Mouse (Mus musculus) adrenal gland, postnatal 10 days (tissue): ENCODE data around the gene Bglap2. TPM values are rescaled to one million over a fixed set of nuclear protein-coding genes. Genes with fewer than 3 reads are reported as not detected.
"Not testable (repeated sequence)": the region's sequence is repeated elsewhere in the genome, so short reads cannot be mapped to it uniquely, and the experiment has no call there.

ENCODE experiments used
- DNase-seq: peaks from one replicate; pipeline ENCODE4 v3.0.0; 2021; ENCODE audit warnings: mixed read lengths
- total RNA-seq, 2 experiments: library from RNA; stranded (reverse); gene quantifications; 2 replicates each; pipeline ENCODE4 v1.2.3; 2021

Gene Bglap2
- total RNA-seq, 2 experiments from 2014 or later, result 24.0 TPM; not detected in 1

- DNase-seq, result no peak
Measured at GRCm38 (mm10) chr3:88393776-88394375, 15.4 kb upstream of the Bglap2 start.

DNA sequence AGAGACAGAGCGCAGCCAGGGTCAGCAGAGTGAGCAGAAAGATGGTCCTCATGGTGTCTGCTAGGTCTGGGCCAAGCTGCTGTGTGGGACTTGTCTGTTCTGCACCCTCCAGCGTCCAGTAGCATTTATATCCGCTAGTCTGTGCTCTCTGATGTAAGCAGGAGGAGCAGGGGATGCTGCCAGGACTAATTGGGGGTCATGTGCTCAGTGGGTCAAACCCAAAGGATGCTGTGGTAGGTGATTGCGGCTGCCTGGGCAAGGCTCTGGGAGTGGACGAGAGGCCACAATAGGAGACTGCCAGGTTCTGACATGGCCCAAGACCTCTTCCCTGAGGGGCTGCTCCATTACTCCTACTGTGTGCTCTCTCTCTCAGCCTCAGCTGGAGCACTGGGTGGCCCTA lies 5.9 kb upstream of the Bglap2 start, which contains the start of gene Bglap:
TSS of gene Bglap (minus strand) at position 101 of the 400 bp plus-strand sequence.
- DNase-seq, result no peak

DNA sequence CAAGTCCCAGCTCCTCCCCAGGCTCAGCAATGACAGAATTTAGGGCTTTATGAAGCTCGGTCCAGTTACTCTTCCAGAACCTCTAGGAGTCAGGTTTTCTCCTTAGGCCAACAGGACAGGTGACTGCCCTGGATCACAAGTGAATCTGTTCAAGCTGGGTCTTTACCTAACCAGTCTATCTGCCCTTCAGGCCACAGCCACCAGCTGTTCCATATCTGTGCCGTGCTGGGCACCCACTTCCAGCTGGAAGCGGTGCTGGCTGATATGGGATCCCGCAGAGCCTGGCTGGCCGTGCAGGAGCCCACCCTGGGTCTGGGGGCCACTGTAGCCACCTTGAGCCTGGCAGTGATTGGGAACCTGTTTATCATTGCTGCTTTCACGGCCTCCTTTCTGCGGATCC lies 3.9 kb upstream of the Bglap2 start:
- DNase-seq, result not testable (repeated sequence)

GRCm38 (mm10) chr3:88381389-88382315 lies 3.2 kb upstream of the Bglap2 start:
- DNase-seq, result peak; percentile 51

DNA sequence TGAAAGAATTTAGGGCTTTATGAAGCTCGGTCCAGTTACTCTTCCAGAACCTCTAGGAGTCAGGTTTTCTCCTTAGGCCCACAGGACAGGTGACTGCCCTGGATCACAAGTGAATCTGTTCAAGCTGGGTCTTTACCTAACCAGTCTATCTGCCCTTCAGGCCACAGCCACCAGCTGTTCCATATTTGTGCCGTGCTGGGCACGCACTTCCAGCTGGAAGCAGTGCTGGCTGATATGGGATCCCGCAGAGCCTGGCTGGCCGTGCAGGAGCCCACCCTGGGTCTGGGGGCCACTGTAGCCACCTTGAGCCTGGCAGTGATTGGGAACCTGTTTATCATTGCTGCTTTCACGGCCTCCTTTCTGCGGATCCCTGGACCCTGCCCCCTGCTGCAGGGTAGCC lies 1.9 kb downstream of the Bglap2 start:
- not testable (repeated sequence) for DNase-seq

- DNase-seq, result peak; percentile 4
Measured at GRCm38 (mm10) chr3:88375750-88376626, 2.5 kb downstream of the Bglap2 start.

- not testable (repeated sequence) for DNase-seq
Measured at GRCm38 (mm10) chr3:88372643-88373042, 5.9 kb downstream of the Bglap2 start, which contains the start of gene Bglap3. TSS of gene Bglap3 (minus strand) at chr3:88372743.

- DNase-seq, result not testable (repeated sequence)
Measured at GRCm38 (mm10) chr3:88368511-88368910, 10.0 kb downstream of the Bglap2 start.

- DNase-seq, result not testable (repeated sequence)
Measured at GRCm38 (mm10) chr3:88367517-88367916, 11.0 kb downstream of the Bglap2 start.

DNA sequence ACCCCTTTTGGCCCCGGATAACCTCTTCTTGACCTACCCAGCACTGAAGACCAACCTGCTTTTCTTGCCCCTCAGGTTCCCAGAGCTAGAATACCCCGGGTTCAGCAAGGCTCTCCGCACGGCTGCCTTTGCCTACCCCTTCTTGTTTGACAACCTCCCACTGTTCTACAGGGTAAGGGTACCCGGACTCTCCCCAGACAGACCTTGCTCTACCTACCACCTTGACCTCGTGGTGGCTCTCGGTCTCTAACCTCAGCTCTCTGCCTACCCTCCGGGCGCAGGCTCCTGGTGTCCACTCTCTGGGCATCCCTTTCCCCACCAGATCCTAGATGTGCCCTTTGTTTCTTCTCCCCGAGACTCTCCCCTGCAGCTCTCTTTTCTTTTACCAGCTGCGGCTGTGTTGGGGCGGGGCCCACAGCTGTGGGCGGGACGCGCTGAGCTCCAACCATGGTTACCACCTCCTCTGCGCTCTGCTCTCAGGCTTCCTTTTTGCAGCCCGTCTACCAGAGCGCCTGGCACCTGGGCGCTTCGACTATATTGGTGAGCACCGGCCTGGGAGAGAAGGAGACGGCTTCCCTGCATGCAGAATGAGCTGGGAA lies 11.6 kb downstream of the Bglap2 start:
- peak; percentile 71 for DNase-seq

GRCm38 (mm10) chr3:88365705-88366361 lies 12.7 kb downstream of the Bglap2 start:
- DNase-seq, result no peak

DNA sequence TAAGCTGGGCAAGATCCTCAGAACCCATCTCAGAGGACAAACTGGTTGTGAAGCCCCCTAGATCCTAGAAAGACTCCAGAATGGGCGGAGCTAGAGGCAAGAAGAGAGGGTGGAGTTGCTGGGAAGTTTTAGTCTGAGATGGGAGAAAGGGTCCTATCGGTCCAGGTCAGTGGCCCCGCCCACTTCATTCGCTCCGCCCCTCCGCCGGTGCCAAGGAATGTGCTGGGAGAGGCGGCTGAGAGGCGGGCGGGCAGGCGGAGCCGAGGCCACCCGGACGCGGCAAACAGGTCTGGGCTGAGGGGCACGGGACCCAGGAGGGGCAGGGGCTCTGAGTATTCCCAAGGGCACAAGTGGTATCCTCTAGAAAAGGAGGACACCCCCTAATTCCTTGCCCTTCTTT lies 14.2 kb downstream of the Bglap2 start, which contains the start of gene Paqr6:
TSS of gene Paqr6 (plus strand) at position 248 of the 400 bp plus-strand sequence.
- peak; percentile 82 for DNase-seq

DNA sequence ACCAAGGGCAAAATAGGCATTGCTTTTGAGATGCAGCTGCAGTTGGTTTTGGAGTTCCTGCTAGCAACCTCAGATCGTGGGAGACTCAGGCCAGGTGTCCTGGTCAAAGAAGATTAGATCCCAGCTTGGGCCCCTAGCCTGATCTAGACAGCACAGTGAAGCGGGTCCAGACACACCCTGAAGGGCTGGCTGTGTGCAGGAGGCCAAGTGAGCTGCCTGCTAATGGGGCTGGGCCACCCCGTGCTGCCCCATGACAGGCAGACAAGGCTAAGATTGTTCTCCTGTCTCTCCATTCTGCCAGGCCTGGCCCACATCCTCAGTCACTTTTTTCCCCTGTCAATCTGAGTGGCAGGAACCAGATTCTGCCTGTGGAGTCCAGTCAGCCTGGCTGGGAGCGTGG lies 14.8 kb downstream of the Bglap2 start:
- DNase-seq, result no peak

DNA sequence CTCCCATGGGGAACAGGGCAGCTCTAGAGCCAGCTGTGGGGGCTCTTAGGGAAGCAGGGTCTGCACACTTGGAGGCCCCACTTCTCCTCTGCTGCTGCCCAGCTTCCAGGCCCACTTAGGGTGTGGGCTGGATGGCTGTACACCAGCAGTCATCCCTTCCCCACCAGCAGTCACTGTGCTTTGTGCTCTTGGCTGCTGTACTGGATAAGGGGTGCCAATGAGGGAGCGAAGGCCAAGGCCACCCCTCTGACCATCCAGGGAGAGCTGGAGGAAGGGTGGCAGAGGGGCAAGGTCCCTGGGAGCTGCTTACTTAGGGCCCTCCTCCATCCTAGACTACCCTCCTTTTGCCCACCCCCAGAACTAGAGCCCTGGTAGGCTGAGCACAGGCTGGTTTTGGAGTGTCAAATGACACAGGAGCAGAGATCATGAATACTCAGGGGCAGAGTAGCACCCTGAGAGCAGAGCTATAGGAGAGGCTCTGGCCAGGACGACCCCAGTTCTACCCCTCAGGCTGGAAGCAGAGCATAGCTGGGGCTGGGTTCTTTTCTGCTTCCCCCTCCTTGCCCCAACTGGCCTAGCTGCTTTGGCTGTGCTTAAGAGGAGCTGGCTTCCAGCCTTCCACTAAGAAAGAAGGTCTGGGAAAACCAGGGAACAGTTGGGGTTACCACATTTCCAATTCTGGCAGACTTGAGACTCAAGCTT lies 16.7 kb downstream of the Bglap2 start:
- DNase-seq, result no peak

DNA sequence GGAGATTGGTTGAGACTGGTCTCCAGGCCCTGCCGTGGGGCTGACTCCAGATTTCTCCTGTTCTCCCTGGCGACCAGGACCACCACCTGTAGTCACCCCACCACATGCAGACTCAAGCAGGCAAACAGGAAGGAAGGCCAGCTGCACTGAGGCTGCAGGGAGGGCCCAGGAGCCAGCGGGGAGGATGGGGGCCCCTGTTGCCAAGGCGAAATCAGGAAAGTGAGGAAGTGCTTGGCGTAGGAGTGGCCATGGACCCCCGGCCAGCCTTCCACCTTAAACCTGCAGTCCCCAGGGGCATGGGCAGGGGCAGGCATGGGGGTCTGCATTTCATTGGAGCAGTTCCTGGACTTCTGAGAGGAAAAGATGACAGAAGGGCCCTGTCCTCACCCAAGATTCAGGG lies 17.4 kb downstream of the Bglap2 start:
- DNase-seq, result no peak

DNA sequence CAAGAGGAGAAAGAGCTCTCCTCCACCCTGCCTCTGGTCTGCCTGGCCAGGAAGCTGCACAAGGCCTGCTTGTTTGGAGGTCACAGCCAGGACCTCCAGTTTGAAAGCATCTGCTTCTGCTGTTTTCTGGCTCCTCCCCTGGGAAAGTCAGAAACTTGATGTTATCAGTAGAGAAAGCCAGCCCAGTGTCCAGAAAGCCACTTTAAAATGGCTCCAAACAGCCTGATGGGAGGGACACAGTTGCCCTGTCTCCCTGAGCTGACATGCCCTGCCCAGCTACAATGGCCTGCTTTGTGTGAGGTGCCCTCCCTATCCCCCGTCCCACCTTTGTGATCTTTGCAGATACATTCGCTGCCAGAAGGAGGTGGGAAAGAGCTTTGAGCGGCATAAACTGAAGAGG lies 18.5 kb downstream of the Bglap2 start:
- no peak for DNase-seq

DNA sequence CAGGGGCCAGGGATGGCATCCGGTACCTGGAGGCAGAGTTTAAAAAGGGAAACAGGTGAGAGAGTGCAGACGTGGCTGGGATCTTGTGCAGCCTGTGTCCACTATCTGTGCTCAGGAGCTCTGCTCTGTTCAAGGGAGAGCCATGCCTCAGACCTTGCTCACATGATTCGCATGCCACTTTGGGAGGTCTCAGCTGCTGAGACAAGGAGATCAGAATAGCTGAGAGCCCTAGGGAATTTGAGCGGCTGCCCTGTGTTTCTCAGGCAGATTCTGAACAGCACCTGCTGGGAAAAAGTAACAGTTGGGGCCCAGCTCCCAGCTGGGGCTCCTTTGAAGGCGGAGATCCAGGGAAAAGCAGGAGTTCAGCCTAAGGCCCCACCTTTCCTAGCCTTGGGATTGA lies 18.9 kb downstream of the Bglap2 start:
- no peak for DNase-seq

GRCm38 (mm10) chr3:88354396-88355165 lies 23.9 kb downstream of the Bglap2 start:
- DNase-seq, result peak; percentile 79

DNA sequence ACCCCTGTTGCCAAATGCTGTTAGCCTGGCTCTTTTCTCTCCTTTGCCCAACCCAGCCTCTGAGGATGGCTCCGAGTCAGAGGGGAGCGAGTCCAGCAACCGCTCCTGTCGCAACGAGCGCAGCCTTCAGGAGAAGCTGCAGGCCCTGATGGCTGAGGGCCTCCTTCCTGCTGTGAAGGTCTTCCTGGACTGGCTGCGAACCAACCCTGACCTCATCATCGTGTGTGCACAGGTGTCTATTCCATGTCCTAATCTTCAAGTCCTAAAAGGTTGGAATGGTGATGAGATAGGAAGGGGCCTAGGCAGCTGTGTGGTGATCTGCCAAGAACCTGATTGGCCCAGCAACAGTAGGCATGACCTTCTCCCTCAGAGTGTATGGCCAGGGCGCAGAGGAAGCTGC lies 25.6 kb downstream of the Bglap2 start:
- DNase-seq, result no peak

GRCm38 (mm10) chr3:88350732-88351131 lies 27.8 kb downstream of the Bglap2 start:
- no peak for DNase-seq
